Mouse (Mus musculus) bone marrow, adult 2 months (tissue): ENCODE results near the gene Arpc5l.

Experiments used
- CTCF ChIP-seq: fragments of 200-500 bp; IDR thresholded peaks from 2 replicates; pipeline ENCODE4 v1.5.1; 2011; ENCODE audit warnings: low read length, control low read depth; ENCODE audit not compliant: control insufficient read depth, insufficient read depth
- POLR2A ChIP-seq: fragments of 200-500 bp; IDR thresholded peaks from 2 replicates; pipeline ENCODE4 v1.6.1; 2011; ENCODE audit warnings: low read depth, mild to moderate bottlenecking, control low read depth, low read length, borderline replicate concordance; ENCODE audit not compliant: control insufficient read depth

- no peak for TF ChIP-seq POLR2A
- TF ChIP-seq CTCF = no peak
Observed at GRCm38 (mm10) chr2:38975181-38975580, 30.0 kb upstream of the Arpc5l start.
